Mouse (Mus musculus): Measurements from ENCODE around the gene P3h1.

DNA sequence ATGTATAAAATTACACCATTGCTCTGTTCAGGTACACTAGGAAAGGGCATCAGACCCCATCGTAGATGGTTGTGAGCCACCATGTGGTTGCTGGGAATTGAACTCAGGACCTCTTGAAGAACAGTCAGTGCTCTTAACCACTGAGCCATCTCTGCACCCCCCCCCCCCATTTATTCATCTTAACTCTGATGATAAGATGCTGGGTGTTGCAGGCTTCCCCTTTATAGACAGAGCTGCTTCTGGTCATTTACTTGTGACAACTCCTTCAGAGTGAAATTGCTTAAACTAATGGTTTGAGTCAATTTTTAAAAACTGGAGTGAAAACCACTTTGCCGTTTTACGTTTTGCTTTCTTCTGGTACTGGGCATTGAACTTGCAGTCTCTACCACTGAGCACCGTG lies 40.0 kb upstream of the P3h1 start:
- TF ChIP-seq POLR2A (IDR thresholded peaks at IDR 0.05; ENCODE audit: insufficient read depth, low read depth, low read length) (no peak), CTCF (IDR thresholded peaks at IDR 0.05; ENCODE audit: insufficient read depth, low read depth, low read length) (no peak)

Data from olfactory bulb, adult 2 months (tissue).